ENCODE assay signal across 14 mouse cellular contexts in the genomic region with DNA sequence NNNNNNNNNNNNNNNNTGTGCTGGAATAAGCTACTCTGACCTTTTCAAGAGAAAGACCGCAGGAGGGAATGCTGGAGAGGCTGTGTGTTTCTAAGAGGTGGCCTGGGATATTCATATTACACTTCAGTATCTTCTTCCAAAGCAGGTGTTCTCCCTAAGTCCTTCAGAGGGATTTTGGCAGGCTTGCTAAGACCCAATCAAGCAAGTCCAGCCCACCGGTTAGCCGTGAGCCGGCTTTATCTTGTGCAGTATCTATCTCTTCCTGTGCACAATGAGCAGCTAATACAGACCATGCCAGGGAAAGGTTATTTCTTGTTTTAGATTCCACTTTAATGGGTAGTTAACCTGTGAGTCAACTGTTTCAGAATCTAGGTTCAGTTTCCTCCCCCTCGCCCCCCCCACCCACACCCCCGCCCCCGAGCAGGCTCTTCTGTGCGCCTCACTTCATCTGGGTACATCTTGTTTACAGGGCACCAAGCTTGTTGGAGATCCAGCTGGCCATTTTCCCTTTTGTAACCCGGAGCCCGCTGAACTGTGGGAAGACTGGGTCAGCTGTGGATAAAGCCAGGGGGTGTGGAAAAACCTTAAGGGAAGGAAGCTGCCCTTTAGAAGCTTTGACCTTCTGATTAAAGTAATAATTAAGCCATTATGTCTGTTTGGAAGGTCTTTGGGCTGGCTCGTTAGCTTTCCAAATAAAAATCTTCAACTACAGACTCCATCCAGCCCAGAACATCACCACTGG. TPM values are rescaled to one million over a fixed set of nuclear protein-coding genes. Genes with fewer than 3 reads are reported as not detected.
A peak's percentile ranks its signal among the peaks of the same experiment; 100 is the strongest.
DNase-seq lines count a peak whose midpoint lies in the region; ATAC-seq and TF ChIP-seq lines count a peak whose summit lies in the region.
"Had no signal": no experiment of that assay in that cellular context is flagged by ENCODE, and none has a peak within 500 bp of the region (broad histone marks: within the 10 kb centered on the region; RNA-seq: fewer than 3 reads in every experiment).

No protein-coding gene starts in this region.

- H3K27me3 ChIP-seq in cerebellum, adult 2 months (ENCODE audit: control insufficient read depth, insufficient read depth, low read length), result no peaks in the 10 kb centered on the region
- H3K27me3 ChIP-seq in hindbrain, postnatal 0 days (ENCODE audit: insufficient read depth, low read length), result no peaks in the 10 kb centered on the region
- H3K27me3 ChIP-seq in hindbrain, embryonic 11.5 days (ENCODE audit: control insufficient read depth, insufficient read depth, low read length), result no peaks in the 10 kb centered on the region
- H3K27me3 ChIP-seq in kidney, embryonic 16.5 days (ENCODE audit: insufficient read depth, low read length), result no peaks in the 10 kb centered on the region
- H3K27me3 ChIP-seq in midbrain, embryonic 16.5 days (ENCODE audit: control insufficient read depth, insufficient read depth, low read depth, low read length), result no peaks in the 10 kb centered on the region
- H3K27me3 ChIP-seq: heart, embryonic 13.5 days; hindbrain, embryonic 15.5 days; limb, embryonic 12.5 days had no signal

- DNase-seq in cerebellum, adult 2 months, result peak in 1 of 2 experiments; percentile 31
- DNase-seq in cerebellum, adult 8-10 months, result no peak
- no peak for DNase-seq in hindbrain, postnatal 0 days (ENCODE audit: low spot score)
- DNase-seq in hindbrain, embryonic 11.5 days (ENCODE audit: low spot score), result no peak
- DNase-seq in Muller cell, postnatal 12 days (ENCODE audit: inconsistent ontology term), result peak; percentile 61
- no peak for DNase-seq in thymus, postnatal 25 days
- DNase-seq: adrenal gland, adult 8-10 months; lung, embryonic 14.5 days had no signal

- TF ChIP-seq POLR2A in cerebellum, adult 2 months (IDR thresholded peaks at IDR 0.05; ENCODE audit: borderline replicate concordance, insufficient read depth, low read length), result no peak

- no peak for TF ChIP-seq CTCF in cerebellum, adult 2 months (IDR thresholded peaks at IDR 0.05; ENCODE audit: borderline replicate concordance, insufficient read depth, low read depth, low read length)
- no peak for TF ChIP-seq CTCF in hindbrain, postnatal 0 days (IDR thresholded peaks at IDR 0.05; ENCODE audit: low read depth)

- ATAC-seq in hindbrain, postnatal 0 days, result 0 out of 2 replicates have a peak, but pooled peaks have one; percentile 24
- ATAC-seq in hindbrain, embryonic 11.5 days (ENCODE audit: low FRiP score), result no peak
- ATAC-seq in kidney, embryonic 16.5 days (ENCODE audit: low FRiP score, low TSS enrichment), result peak; percentile 40; the same call in 1 of the 2 replicates
- ATAC-seq in midbrain, embryonic 16.5 days, result no peak

- no peak overlapping the region for H3K4me2 ChIP-seq in hindbrain, postnatal 0 days (ENCODE audit: low read depth, low read length)
- no peak overlapping the region for H3K4me2 ChIP-seq in hindbrain, embryonic 11.5 days (replicated peaks; ENCODE audit: low read depth, low read length)
- no peak overlapping the region for H3K4me2 ChIP-seq in kidney, embryonic 16.5 days (replicated peaks; ENCODE audit: low read depth, low read length)
- no peak overlapping the region for H3K4me2 ChIP-seq in midbrain, embryonic 16.5 days (ENCODE audit: low read length)
- H3K4me2 ChIP-seq: heart, embryonic 13.5 days; hindbrain, embryonic 15.5 days; limb, embryonic 12.5 days; lung, embryonic 14.5 days had no signal

- 34% methylated on average over 11 of the region's 11 CpGs for WGBS in cerebellum, adult 2 months
- WGBS in hindbrain, postnatal 0 days, result 53% methylated on average over 11 of the region's 11 CpGs
- 58% methylated on average over 11 of the region's 11 CpGs for WGBS in hindbrain, embryonic 11.5 days
- WGBS in kidney, embryonic 16.5 days, result 41% methylated on average over 11 of the region's 11 CpGs
- WGBS in midbrain, embryonic 16.5 days, result 63% methylated on average over 11 of the region's 11 CpGs

- H3K27ac ChIP-seq in cerebellum, adult 2 months (ENCODE audit: insufficient read depth, low read length), result peak overlapping the region; percentile 13; the same call in 1 of the 2 replicates
- H3K27ac ChIP-seq in hindbrain, postnatal 0 days, result no peak overlapping the region
- no peak overlapping the region for H3K27ac ChIP-seq in hindbrain, embryonic 11.5 days (ENCODE audit: low read depth, low read length)
- H3K27ac ChIP-seq in kidney, embryonic 16.5 days (ENCODE audit: low read length), result peak overlapping the region; percentile 60; the same call in 1 of the 2 replicates
- H3K27ac ChIP-seq in midbrain, embryonic 16.5 days (ENCODE audit: low read length), result no peak overlapping the region
- H3K27ac ChIP-seq: hindbrain, embryonic 15.5 days; limb, embryonic 12.5 days had no signal

- no peak overlapping the region for H3K4me3 ChIP-seq in cerebellum, adult 2 months (replicated peaks; ENCODE audit: insufficient read depth, low read depth, low read length)
- no peak overlapping the region for H3K4me3 ChIP-seq in hindbrain, postnatal 0 days (ENCODE audit: low read length)
- no peak overlapping the region for H3K4me3 ChIP-seq in hindbrain, embryonic 11.5 days (ENCODE audit: low read depth, low read length)
- H3K4me3 ChIP-seq in kidney, embryonic 16.5 days (ENCODE audit: low read length), result no peak overlapping the region
- no peak overlapping the region for H3K4me3 ChIP-seq in midbrain, embryonic 16.5 days (ENCODE audit: low read depth, low read length)
- H3K4me3 ChIP-seq: erythroblast, embryonic 14.5 days; heart, embryonic 13.5 days; hindbrain, embryonic 15.5 days; limb, embryonic 12.5 days had no signal

- H3K36me3 ChIP-seq in hindbrain, postnatal 0 days (ENCODE audit: insufficient read depth, low read length), result no peaks in the 10 kb centered on the region
- H3K36me3 ChIP-seq in hindbrain, embryonic 11.5 days (ENCODE audit: control insufficient read depth, insufficient read depth, low read length), result no peaks in the 10 kb centered on the region
- no peaks in the 10 kb centered on the region for H3K36me3 ChIP-seq in kidney, embryonic 16.5 days (ENCODE audit: insufficient read depth, low read length)
- H3K36me3 ChIP-seq in midbrain, embryonic 16.5 days (ENCODE audit: control insufficient read depth, insufficient read depth, low read length), result no peaks in the 10 kb centered on the region
- H3K36me3 ChIP-seq: heart, embryonic 13.5 days; hindbrain, embryonic 15.5 days; limb, embryonic 12.5 days had no signal

- no peaks in the 10 kb centered on the region for H3K9me3 ChIP-seq in hindbrain, postnatal 0 days (ENCODE audit: low read length)
- H3K9me3 ChIP-seq in hindbrain, embryonic 11.5 days (ENCODE audit: control insufficient read depth, low read length), result no peaks in the 10 kb centered on the region
- H3K9me3 ChIP-seq in kidney, embryonic 16.5 days (ENCODE audit: low read length), result no peaks in the 10 kb centered on the region
- no peaks in the 10 kb centered on the region for H3K9me3 ChIP-seq in midbrain, embryonic 16.5 days (replicated peaks; ENCODE audit: control insufficient read depth, low read length, poor library complexity, severe bottlenecking)
- H3K9me3 ChIP-seq: heart, embryonic 13.5 days; hindbrain, embryonic 15.5 days; limb, embryonic 12.5 days had no signal

- no peaks in the 10 kb centered on the region for H3K4me1 ChIP-seq in cerebellum, adult 2 months (ENCODE audit: control insufficient read depth, insufficient read depth, low read length)
- H3K4me1 ChIP-seq in hindbrain, postnatal 0 days (ENCODE audit: insufficient read depth, low read length), result no peaks in the 10 kb centered on the region
- H3K4me1 ChIP-seq in hindbrain, embryonic 11.5 days (replicated peaks; ENCODE audit: control insufficient read depth, insufficient read depth, low read length), result no peaks in the 10 kb centered on the region
- peaks cover 32% of the 10 kb centered on the region for H3K4me1 ChIP-seq in kidney, embryonic 16.5 days (ENCODE audit: insufficient read depth, low read length)
- H3K4me1 ChIP-seq in midbrain, embryonic 16.5 days (ENCODE audit: control insufficient read depth, insufficient read depth, low read length), result peaks cover 6% of the 10 kb centered on the region; the same call in 1 of the 2 replicates
- H3K4me1 ChIP-seq: limb, embryonic 12.5 days had no signal

- H3K9ac ChIP-seq in hindbrain, postnatal 0 days (replicated peaks; ENCODE audit: low read length), result no peak overlapping the region
- no peak overlapping the region for H3K9ac ChIP-seq in hindbrain, embryonic 11.5 days (ENCODE audit: low read depth, low read length)
- H3K9ac ChIP-seq in kidney, embryonic 16.5 days (replicated peaks; ENCODE audit: low read length), result no peak overlapping the region
- no peak overlapping the region for H3K9ac ChIP-seq in midbrain, embryonic 16.5 days (ENCODE audit: low read depth, low read length)
- H3K9ac ChIP-seq: heart, embryonic 13.5 days; hindbrain, embryonic 15.5 days; limb, embryonic 12.5 days; lung, embryonic 14.5 days had no signal

RNA-seq across cellular contexts. Expression of gene Tmem170b, which starts 54.5 kb away (rescaled TPM):
- polyA plus RNA-seq in cerebellum, adult 2 months (2012; rRNA removed), result 19.9 and 21.6 TPM in 2 replicates
- 25.3 and 26.5 TPM in 2 replicates for total RNA-seq in hindbrain, postnatal 0 days (2014; rRNA removed)
- 33.2 and 33.6 TPM in 2 replicates for polyA plus RNA-seq in hindbrain, postnatal 0 days (2015; fragmentation: Nextera tagmentation; extraction: Ambion mirVana)
- 22.3 and 25.0 TPM in 2 replicates for polyA plus RNA-seq in hindbrain, embryonic 11.5 days (2014; fragmentation: Nextera tagmentation; extraction: Ambion mirVana)
- polyA plus RNA-seq in kidney, embryonic 16.5 days (2015; fragmentation: Nextera tagmentation; extraction: Ambion mirVana), result 9.0 and 10.2 TPM in 2 replicates
- polyA plus RNA-seq in midbrain, embryonic 16.5 days (2015; fragmentation: Nextera tagmentation; extraction: Ambion mirVana), result 52.2 and 56.4 TPM in 2 replicates

Comparison
In these comparisons a context has a peak if more than half of its experiments do, and no peak if none do; other contexts are left out.
1. ATAC-seq: peak in hindbrain, postnatal 0 days (single experiment) and kidney, embryonic 16.5 days (single experiment); none in hindbrain, embryonic 11.5 days (single experiment) and midbrain, embryonic 16.5 days (single experiment).
2. H3K27ac ChIP-seq: peak in cerebellum, adult 2 months (single experiment) and kidney, embryonic 16.5 days (single experiment); none in hindbrain, postnatal 0 days (single experiment), hindbrain, embryonic 11.5 days (single experiment) and midbrain, embryonic 16.5 days (single experiment).